Mouse (Mus musculus) stomach, postnatal 0 days (tissue): Measurements from ENCODE around the gene Gm7138.
"Not testable (repeated sequence)": the region's sequence is repeated elsewhere in the genome, so short reads cannot be mapped to it uniquely, and the experiment has no call there.

Experiments
- CTCF ChIP-seq: IDR thresholded peaks from 2 replicates; pipeline ENCODE4 v1.5.1; 2016; ENCODE audit warnings: antibody characterized with exemption, low read depth, mild to moderate bottlenecking, moderate library complexity
- EP300 ChIP-seq: optimal IDR thresholded peaks from 2 replicates; pipeline ENCODE3; 2016; ENCODE audit warnings: antibody characterized with exemption

GRCm38 (mm10) chr10:77772142-77772541 lies 4.6 kb downstream of the Gm7138 start:
- not testable (repeated sequence) for TF ChIP-seq CTCF, EP300
